Mouse (Mus musculus) gonadal fat pad, adult 2 months (tissue): ENCODE data around the gene Igsf1. TPM values are rescaled to one million over a fixed set of nuclear protein-coding genes. Genes with fewer than 3 reads are reported as not detected.

ENCODE experiments used
- DNase-seq: peaks from one replicate; pipeline ENCODE4 v3.0.0-alpha.2; 2012; ENCODE audit warnings: low read depth
- polyA plus RNA-seq: library from polyadenylated mRNA; depleted of rRNA; stranded (reverse); fragments of >200 nt; gene quantifications from 2 replicates; pipeline ENCODE4 v1.2.3, GENCODE M21; 2012; rRNA removed

The Igsf1 gene
- polyA plus RNA-seq, result 0.32 and 0.38 TPM in 2 replicates

- no peak for DNase-seq
Measured at GRCm38 (mm10) chrX:49797213-49798019, at the start of gene Igsf1. TSS of gene Igsf1 (minus strand) at chrX:49797749.

- DNase-seq, result no peak
Measured at GRCm38 (mm10) chrX:49770828-49771227, 26.7 kb downstream of the Igsf1 start.

- DNase-seq, result no peak
Measured at GRCm38 (mm10) chrX:49745192-49745591, 52.4 kb downstream of the Igsf1 start.

GRCm38 (mm10) chrX:49734959-49735358 lies 62.6 kb downstream of the Igsf1 start, which contains the start of gene Olfr1321:
TSS of gene Olfr1321 (minus strand) at chrX:49735059.
- DNase-seq, result no peak

Other genes starting within 250 kb of the Igsf1 start
- not detected in 2 replicates for gene Olfr1320, start 125.4 kb downstream of the Igsf1 start, polyA plus RNA-seq
- not detected in 2 replicates for gene Olfr1321, start 62.7 kb downstream of the Igsf1 start, polyA plus RNA-seq
- gene Olfr1322, start 93.7 kb upstream of the Igsf1 start, polyA plus RNA-seq, result not detected in 2 replicates
- gene Olfr1323, start 221.6 kb upstream of the Igsf1 start, polyA plus RNA-seq, result not detected in 2 replicates